Comparison of ENCODE assay signal across 8 mouse cellular contexts in genomic region chr7:75575120-75575649, GRCm38 (mm10).
DNase-seq lines count a peak whose midpoint lies in the region; ATAC-seq lines count a peak whose summit lies in the region.

No protein-coding gene starts in this region.

- peak; percentile 26 for DNase-seq in kidney, adult 11 months
- DNase-seq in kidney, adult 18-20 months = no peak
- DNase-seq in adipocyte (ENCODE audit: low spot score) = peak; percentile 73
- DNase-seq in liver, embryonic 13.5 days = no peak
- no peak for DNase-seq in urinary bladder, postnatal 14 days (ENCODE audit: low spot score)
- DNase-seq in right cerebral cortex, adult 18-20 months = no peak

- 19% methylated on average over 9 of the region's 9 CpGs for WGBS in heart, embryonic 16.5 days
- WGBS in liver, embryonic 13.5 days (ENCODE audit: insufficient replicate concordance) = 21% methylated on average over 9 of the region's 9 CpGs
- 14% methylated on average over 9 of the region's 9 CpGs for WGBS in stomach, embryonic 16.5 days

- H3K9me3 ChIP-seq in heart, embryonic 16.5 days (replicated peaks; ENCODE audit: control insufficient read depth, low read length) = no peaks in the 10 kb centered on the region
- no peaks in the 10 kb centered on the region for H3K9me3 ChIP-seq in liver, embryonic 13.5 days (replicated peaks)
- no peaks in the 10 kb centered on the region for H3K9me3 ChIP-seq in stomach, embryonic 16.5 days (replicated peaks; ENCODE audit: control insufficient read depth, low read length)

- H3K27ac ChIP-seq in heart, embryonic 16.5 days (ENCODE audit: low read length) = peak overlapping the region; percentile 85
- H3K27ac ChIP-seq in liver, embryonic 13.5 days = 0 out of 2 replicates have a peak overlapping the region, but pooled peaks have one; percentile 53
- peak overlapping the region; percentile 73 for H3K27ac ChIP-seq in stomach, embryonic 16.5 days (ENCODE audit: low read length)

- H3K4me3 ChIP-seq in heart, embryonic 16.5 days (ENCODE audit: low read length) = no peak overlapping the region
- no peak overlapping the region for H3K4me3 ChIP-seq in liver, embryonic 13.5 days (replicated peaks)
- no peak overlapping the region for H3K4me3 ChIP-seq in stomach, embryonic 16.5 days (replicated peaks; ENCODE audit: low read length)

- peaks cover 40% of the 10 kb centered on the region for H3K4me1 ChIP-seq in heart, embryonic 16.5 days (ENCODE audit: control insufficient read depth, insufficient read depth, low read length)
- peaks cover 40% of the 10 kb centered on the region for H3K4me1 ChIP-seq in liver, embryonic 13.5 days (replicated peaks)
- peaks cover 15% of the 10 kb centered on the region for H3K4me1 ChIP-seq in stomach, embryonic 16.5 days (ENCODE audit: control insufficient read depth, insufficient read depth, low read length)

- ATAC-seq in heart, embryonic 16.5 days (replicated peaks; ENCODE audit: extremely low read depth, insufficient read depth, low FRiP score) = peak; percentile 72
- ATAC-seq in liver, embryonic 13.5 days (ENCODE audit: low read depth) = no peak
- ATAC-seq in stomach, embryonic 16.5 days (ENCODE audit: insufficient read depth, low FRiP score) = peak; percentile 76

- H3K36me3 ChIP-seq in heart, embryonic 16.5 days (ENCODE audit: control insufficient read depth, insufficient read depth) = peaks cover 3% of the 10 kb centered on the region
- H3K36me3 ChIP-seq in liver, embryonic 13.5 days = no peaks in the 10 kb centered on the region
- H3K36me3 ChIP-seq in stomach, embryonic 16.5 days (ENCODE audit: control insufficient read depth, insufficient read depth, low read length) = no peaks in the 10 kb centered on the region

- H3K9ac ChIP-seq in heart, embryonic 16.5 days (ENCODE audit: low read length) = peak overlapping the region; percentile 46; the same call in 1 of the 2 replicates
- H3K9ac ChIP-seq in liver, embryonic 13.5 days = no peak overlapping the region
- H3K9ac ChIP-seq in stomach, embryonic 16.5 days (ENCODE audit: low read length) = 0 out of 2 replicates have a peak overlapping the region, but pooled peaks have one; percentile 12

- H3K27me3 ChIP-seq in heart, embryonic 16.5 days (ENCODE audit: control insufficient read depth, insufficient read depth, low read length) = no peaks in the 10 kb centered on the region
- H3K27me3 ChIP-seq in liver, embryonic 13.5 days = no peaks in the 10 kb centered on the region
- no peaks in the 10 kb centered on the region for H3K27me3 ChIP-seq in stomach, embryonic 16.5 days (ENCODE audit: control insufficient read depth, insufficient read depth, low read length)

- H3K4me2 ChIP-seq in heart, embryonic 16.5 days (ENCODE audit: low read depth, low read length) = peak overlapping the region; percentile 37
- H3K4me2 ChIP-seq in liver, embryonic 13.5 days = 0 out of 2 replicates have a peak overlapping the region, but pooled peaks have one; percentile 6
- H3K4me2 ChIP-seq in stomach, embryonic 16.5 days (ENCODE audit: low read depth, low read length) = peak overlapping the region; percentile 33

Comparison
In these comparisons a context has a peak if more than half of its experiments do, and no peak if none do; other contexts are left out.
1. DNase-seq: peak in kidney, adult 11 months (single experiment) and adipocyte (single experiment); none in kidney, adult 18-20 months (single experiment), liver, embryonic 13.5 days (single experiment), urinary bladder, postnatal 14 days (single experiment) and right cerebral cortex, adult 18-20 months (single experiment).
2. Peak in every context shown above with its lines, with median percentiles within 50 percentile points of each other: H3K27ac ChIP-seq and H3K4me2 ChIP-seq.